Mouse (Mus musculus) adrenal gland, adult 2 months (tissue): ENCODE data around the gene Tmppe. TPM values are rescaled to one million over a fixed set of nuclear protein-coding genes. Genes with fewer than 3 reads are reported as not detected.
A peak's percentile ranks its signal among the peaks of the same experiment; 100 is the strongest.
"Not testable (repeated sequence)": the region's sequence is repeated elsewhere in the genome, so short reads cannot be mapped to it uniquely, and the experiment has no call there.

Experiments used
- DNase-seq: peaks from one replicate; pipeline ENCODE4 v3.0.0; 2021
- long read RNA-seq: library from polyadenylated mRNA; stranded (forward); transcript quantifications from one replicate; pipeline ENCODE4 v2.0.0, GENCODE M21; 2021
- polyA plus RNA-seq: library from polyadenylated mRNA; depleted of rRNA; stranded (reverse); fragments of >200 nt; gene quantifications from 2 replicates; pipeline ENCODE4 v1.2.3, GENCODE M21; 2012; rRNA removed
- total RNA-seq, 2 experiments: library from RNA; stranded (reverse); gene quantifications; 2 replicates each; pipeline ENCODE4 v1.2.3; 2021

The Tmppe gene
- total RNA-seq (1 to 10 TPM; 5.3 to 7.7 TPM), polyA plus RNA-seq (6.2 and 7.1 TPM in 2 replicates)
- long read RNA-seq, partial matches to known transcripts, result 1 of 3 reads
- long read RNA-seq, other reads (novel, unspliced or antisense), result 2 of 3 reads

GRCm38 (mm10) chr9:114400949-114401684, at the start of gene Tmppe, which contains the start of gene Glb1:
Gene Tmppe, plus strand, starts transcription at chr9:114401105.
Gene Glb1, plus strand, starts transcription at chr9:114401076.
- DNase-seq, result peak; percentile 90

- peak; percentile 93 for DNase-seq
These were observed 33.0 kb upstream of the Tmppe start for GRCm38 (mm10) chr9:114367783-114368470.

DNA sequence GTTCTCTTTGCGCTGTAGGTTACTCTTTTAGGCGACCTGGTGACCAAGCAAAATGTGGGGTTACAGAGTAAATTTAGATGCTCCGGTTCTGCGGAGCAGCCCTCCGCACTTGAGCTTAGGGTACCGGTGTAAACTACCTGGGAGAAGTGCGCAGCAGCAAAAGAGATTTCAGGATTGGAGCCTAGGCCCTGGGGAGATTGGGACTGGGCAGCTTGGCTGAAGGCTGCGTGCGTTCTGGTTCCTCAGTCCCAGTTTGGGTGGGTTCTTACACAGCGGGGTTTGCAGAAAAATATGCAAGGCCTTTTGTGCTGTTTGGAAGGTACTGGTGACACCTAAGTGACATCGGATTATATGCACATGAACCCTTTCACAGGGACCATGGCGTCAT, 32.4 kb upstream of the Tmppe start:
- no peak for DNase-seq

DNA sequence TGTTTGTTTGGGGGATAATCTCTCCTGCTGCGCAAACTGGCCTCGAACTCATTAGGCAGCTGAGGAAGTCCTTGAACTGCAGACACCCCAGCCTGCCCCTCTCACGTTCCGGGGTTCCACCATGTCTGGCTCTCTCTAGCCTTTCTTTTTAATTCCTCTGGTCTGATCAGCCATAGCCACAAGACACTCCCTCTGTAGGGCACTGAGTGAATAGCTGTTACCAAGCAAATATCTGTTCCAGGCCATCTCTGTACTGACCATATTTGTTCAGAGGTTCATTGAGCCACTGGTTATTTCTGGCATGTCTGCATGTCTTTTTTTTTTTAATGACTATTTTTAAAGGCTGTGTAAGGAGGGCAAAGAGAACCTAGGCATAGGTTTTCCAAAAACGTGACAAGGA, 31.5 kb upstream of the Tmppe start:
- not testable (repeated sequence) for DNase-seq

DNA sequence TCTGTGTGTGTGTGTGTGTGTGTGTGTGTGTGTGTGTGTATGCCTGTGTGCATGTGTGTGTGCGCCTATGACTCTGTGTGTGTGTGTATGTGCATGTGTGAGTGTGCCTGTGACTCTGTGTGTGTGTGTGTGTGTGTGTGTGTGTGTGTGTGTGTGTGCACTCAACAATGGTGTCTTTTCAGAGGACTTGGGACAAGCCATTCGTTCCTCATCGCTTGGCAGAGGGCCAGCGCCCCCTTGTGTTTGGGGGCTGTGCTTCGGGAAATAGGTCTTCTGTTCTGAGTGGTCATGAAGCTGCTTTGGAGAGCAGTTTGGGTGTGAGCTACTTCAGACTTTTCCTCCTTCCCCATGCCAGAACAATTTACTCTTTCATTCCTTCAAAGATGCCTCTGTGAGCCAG, 29.2 kb upstream of the Tmppe start:
- not testable (repeated sequence) for DNase-seq

GRCm38 (mm10) chr9:114375276-114375962, 25.5 kb upstream of the Tmppe start:
- no peak for DNase-seq

- DNase-seq, result no peak
These were observed 23.7 kb upstream of the Tmppe start for GRCm38 (mm10) chr9:114377168-114377567.

DNA sequence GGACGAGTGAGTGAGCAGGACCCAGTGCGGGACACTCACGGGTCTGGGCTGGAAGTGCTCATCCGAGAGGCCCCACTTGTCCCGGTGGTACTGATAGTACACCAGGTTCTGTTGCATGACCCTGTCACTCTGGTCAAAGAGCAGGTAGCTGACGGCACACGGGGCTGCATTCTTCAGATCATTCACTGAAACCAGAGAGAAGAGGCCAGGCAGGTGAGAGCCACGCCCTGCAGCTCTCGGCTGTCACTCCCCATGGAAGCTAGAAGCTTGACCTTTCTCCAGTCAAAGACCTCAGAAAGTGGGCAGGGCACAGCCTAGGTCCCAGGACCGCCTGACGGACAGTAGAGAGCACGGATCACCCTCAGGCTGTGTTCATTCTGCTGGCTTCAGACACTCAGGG, 21.0 kb upstream of the Tmppe start:
- no peak for DNase-seq

DNA sequence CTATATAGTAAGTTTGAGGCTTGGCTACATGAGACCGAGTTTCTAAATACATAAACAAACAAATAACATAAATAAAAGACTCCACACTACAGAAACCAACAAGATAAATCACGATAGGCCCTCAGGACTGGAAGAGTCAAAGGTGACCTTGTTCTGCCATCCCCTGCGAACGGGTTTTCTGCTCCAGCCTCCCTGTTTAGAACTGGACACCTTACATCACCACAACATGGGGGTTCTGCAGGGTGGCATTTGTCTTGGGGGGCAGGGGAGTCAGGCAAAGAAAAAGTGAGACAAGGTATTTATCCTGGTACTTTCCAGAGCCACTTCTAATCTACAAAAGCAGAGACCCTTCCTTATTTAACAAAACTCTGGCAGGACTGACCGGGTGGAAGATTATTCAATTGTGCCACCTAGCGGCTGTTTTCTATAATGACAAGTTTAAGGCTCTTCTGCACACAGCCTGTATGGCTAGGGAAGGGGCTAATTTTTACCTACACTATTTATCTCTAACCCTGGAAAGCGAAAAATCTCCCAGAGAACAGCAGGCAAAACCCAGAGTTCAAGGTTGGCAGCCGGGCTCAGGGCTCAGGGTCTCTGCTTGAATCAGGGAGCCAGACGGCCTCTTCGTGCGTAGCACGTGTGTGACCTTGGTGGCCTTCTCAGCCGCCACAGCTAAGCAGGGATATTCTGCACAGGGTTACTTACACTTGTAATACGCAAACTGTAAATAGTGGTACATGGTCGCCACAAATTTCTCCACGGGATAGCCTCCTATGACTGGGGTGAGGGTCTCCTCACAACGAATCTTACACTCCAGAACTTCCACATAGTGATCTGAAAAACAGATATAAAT, 19.8 kb upstream of the Tmppe start:
- peak; percentile 64 for DNase-seq

- DNase-seq, result no peak
These were observed 17.8 kb upstream of the Tmppe start for GRCm38 (mm10) chr9:114382936-114383710.

DNA sequence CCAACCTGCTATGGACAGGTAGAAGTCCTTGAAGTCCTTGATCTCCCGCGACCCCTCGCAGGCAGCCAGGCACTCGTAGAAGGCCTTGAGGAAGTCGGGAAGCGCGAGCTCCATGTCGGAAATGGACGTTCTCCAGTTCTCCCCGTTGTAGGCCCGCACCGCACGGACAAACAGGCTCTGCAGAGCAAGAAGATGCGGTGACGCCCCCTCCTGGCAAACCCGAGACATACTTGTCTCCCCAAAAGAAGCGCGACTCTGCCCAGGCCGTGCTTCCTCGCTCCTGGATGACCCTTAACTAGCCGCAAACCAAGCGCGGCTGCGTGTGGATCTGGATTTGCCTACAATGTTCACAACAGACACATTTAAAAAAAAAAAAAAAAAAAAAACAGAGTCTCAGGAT, 16.2 kb upstream of the Tmppe start:
- no peak for DNase-seq

GRCm38 (mm10) chr9:114385160-114385559, 15.7 kb upstream of the Tmppe start:
- DNase-seq, result no peak

DNA sequence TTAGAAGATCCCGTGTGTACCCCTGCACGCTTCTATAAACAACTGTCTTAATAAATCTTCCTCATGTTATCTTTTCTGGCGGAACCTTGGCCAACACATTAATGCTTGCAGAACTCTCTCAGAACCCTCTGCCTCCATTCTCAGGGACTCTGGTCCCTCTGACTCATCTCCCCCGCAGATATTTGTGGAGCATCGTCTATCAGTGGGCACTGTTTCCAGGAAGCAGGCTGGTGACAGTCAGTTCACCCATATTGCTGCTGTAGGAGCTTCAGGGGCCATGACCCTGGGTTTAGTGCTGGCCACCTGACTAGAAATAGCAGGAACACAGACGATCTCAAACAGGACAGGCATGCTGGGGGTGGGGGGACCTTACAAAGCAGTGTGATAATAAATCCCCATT, 13.8 kb upstream of the Tmppe start:
- peak; percentile 62 for DNase-seq

DNA sequence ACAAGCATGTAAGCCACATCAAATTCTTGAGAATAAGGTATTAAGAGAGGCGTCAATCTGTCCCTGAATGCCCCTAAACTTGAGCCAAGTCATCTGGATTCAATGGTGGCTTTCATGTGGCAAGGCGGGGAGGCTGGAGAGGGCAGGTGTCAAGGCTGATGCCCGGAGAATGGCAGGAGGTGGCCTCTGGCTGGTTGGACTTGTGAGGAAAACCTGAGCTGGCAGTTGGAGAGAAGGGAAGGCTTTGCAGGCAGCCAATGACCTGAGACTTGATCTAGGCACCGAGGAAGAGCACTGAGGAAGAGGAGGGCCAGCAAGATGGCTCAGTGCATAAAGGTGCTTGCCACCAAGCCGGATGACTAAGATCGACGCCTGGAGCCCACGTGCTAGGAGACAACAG, 12.6 kb upstream of the Tmppe start:
- peak; percentile 41 for DNase-seq

DNA sequence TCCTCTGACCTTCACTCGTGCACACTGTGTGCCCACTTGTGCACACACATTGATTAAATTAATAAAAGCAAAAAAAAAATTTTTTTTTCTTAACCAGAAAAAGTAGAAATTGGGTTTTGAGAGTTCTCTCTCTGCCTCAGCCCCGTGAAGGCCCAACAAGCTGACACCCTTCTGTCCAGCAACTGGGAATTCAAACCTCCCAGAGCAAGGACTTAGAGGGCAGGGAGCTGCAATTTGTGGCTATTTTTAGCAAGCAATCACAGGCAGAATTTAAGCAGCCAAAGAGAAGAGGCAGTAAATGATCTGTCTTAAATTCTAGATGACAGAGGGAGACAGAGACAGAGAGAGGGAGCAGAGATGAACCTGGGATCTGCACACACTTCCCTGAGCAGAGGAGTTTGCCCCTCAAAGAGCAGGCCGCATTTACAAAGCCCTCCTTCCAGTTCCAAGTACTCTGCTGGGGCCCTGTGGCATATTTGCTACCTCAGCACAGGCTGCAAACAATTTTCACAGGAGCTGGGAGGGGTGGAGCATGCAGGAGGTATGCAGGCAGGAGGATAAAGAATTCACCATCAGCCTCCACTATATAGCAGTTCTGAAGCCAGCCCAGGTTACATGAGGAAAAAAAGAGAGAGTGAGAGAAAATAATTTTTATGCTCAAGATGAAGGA, 12.1 kb upstream of the Tmppe start:
- DNase-seq, result peak; percentile 11

GRCm38 (mm10) chr9:114389371-114389904, 11.5 kb upstream of the Tmppe start:
- no peak for DNase-seq

GRCm38 (mm10) chr9:114389905-114390748, 10.8 kb upstream of the Tmppe start, which contains the start of gene Crtap:
Gene Crtap, minus strand, starts transcription at chr9:114390675.
- peak; percentile 86 for DNase-seq

GRCm38 (mm10) chr9:114390749-114391075, 10.2 kb upstream of the Tmppe start:
- DNase-seq, result no peak

- not testable (repeated sequence) for DNase-seq
These were observed 6.8 kb upstream of the Tmppe start for GRCm38 (mm10) chr9:114394136-114394535.
